Mouse (Mus musculus) neural tube, embryonic 10.5 days (tissue): ENCODE data around the gene 4930404N11Rik.

Experiments used
- DNase-seq: peaks from one replicate; pipeline ENCODE4 v3.0.0-alpha.2; 2017; ENCODE audit warnings: low spot score; ENCODE audit errors: extremely low spot score

The 4930404N11Rik gene

GRCm38 (mm10) chr10:81401521-81402226, 36.1 kb upstream of the 4930404N11Rik start:
- DNase-seq = peak; percentile 79

- no peak for DNase-seq
Measured at GRCm38 (mm10) chr10:81401205-81401520, 35.5 kb upstream of the 4930404N11Rik start.

- DNase-seq = no peak
Measured at GRCm38 (mm10) chr10:81400371-81401204, 35.0 kb upstream of the 4930404N11Rik start.

GRCm38 (mm10) chr10:81399798-81400308, 34.2 kb upstream of the 4930404N11Rik start:
- no peak for DNase-seq

- DNase-seq = no peak
Measured at GRCm38 (mm10) chr10:81399296-81399695, 33.7 kb upstream of the 4930404N11Rik start.

GRCm38 (mm10) chr10:81396749-81397148, 31.1 kb upstream of the 4930404N11Rik start:
- no peak for DNase-seq

GRCm38 (mm10) chr10:81395865-81396264, 30.2 kb upstream of the 4930404N11Rik start:
- no peak for DNase-seq

GRCm38 (mm10) chr10:81395127-81395526, 29.5 kb upstream of the 4930404N11Rik start:
- peak; percentile 85 for DNase-seq

GRCm38 (mm10) chr10:81393456-81394063, 27.9 kb upstream of the 4930404N11Rik start:
- no peak for DNase-seq

GRCm38 (mm10) chr10:81392781-81393185, 27.2 kb upstream of the 4930404N11Rik start, which contains the start of gene Smim24:
Smim24 (plus strand) TSS chr10:81393051.
- DNase-seq = no peak

GRCm38 (mm10) chr10:81392270-81392669, 26.7 kb upstream of the 4930404N11Rik start:
- no peak for DNase-seq

- no peak for DNase-seq
Measured at GRCm38 (mm10) chr10:81390678-81390965, 25.0 kb upstream of the 4930404N11Rik start.

- peak; percentile 73 for DNase-seq
Measured at GRCm38 (mm10) chr10:81389801-81390677, 24.4 kb upstream of the 4930404N11Rik start.

GRCm38 (mm10) chr10:81389373-81389772, 23.8 kb upstream of the 4930404N11Rik start:
- no peak for DNase-seq

- DNase-seq = no peak
Measured at GRCm38 (mm10) chr10:81388505-81389055, 23.0 kb upstream of the 4930404N11Rik start, which contains the start of gene Gm48552. Gm48552 (plus strand) TSS chr10:81389005.

GRCm38 (mm10) chr10:81387716-81388115, 22.1 kb upstream of the 4930404N11Rik start:
- DNase-seq = no peak

GRCm38 (mm10) chr10:81385603-81386306, 20.1 kb upstream of the 4930404N11Rik start:
- DNase-seq = no peak

- no peak for DNase-seq
Measured at GRCm38 (mm10) chr10:81384605-81384982, 19.0 kb upstream of the 4930404N11Rik start.

GRCm38 (mm10) chr10:81383802-81384604, 18.4 kb upstream of the 4930404N11Rik start, which contains the start of the genes Dohh and Gm48551:
Dohh (plus strand) TSS chr10:81384428.
Gm48551 (plus strand) TSS chr10:81384466.
- peak; percentile 99 for DNase-seq
